Mouse (Mus musculus): ENCODE results near the gene Wars. TPM values are rescaled to one million over a fixed set of nuclear protein-coding genes. Genes with fewer than 3 reads are reported as not detected.
A peak's percentile ranks its signal among the peaks of the same experiment; 100 is the strongest.

Wars gene
- 103 and 104 TPM in 2 replicates for polyA plus RNA-seq (2015; fragmentation: Nextera tagmentation; extraction: Ambion mirVana)

DNA sequence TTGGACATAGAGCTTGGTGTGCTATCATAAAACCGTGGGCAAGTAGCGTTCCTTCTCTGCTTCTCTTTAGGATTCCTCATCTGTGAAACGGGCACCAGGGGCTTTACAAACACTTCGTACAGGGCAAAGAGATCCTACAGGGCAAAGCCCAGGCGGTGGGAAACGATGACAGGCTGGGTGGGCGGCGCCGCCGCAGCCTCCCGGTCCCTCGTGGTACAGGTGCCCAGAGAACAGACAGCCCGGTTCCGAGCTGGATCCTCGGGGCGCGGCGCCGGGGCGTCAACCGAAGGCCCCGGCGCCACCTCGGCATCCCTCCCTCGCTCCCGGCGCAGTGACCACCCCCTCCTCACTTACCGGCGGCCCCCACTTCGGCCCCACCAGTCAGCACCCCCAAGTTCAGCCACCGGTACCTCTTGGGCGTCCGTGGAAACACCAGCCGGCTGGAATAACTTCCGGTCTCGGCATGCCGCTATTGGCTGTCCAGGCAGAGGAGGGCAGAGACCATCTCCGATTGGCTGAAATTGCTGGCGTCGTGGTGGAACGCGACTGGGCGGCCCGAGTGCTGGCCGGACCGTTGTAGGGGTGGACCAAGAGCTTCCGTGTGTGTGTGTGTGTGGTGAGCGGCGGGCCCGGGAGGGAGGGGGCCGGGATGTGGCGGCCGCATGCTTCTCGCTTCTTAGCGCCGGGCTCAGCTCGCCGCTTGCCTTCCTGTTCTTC lies at the start of gene Wars:
Gene Wars, minus strand, starts transcription at position 460 of the 717 bp plus-strand sequence.
- WGBS = under 1% methylated on average over 55 of the region's 58 CpGs
- Histone ChIP-seq H3K4me3 (peak within 1 kb of the TSS; percentile 57), H3K9ac (peak within 1 kb of the TSS; percentile 55), H3K27me3 (replicated peaks) (no peaks in the 10 kb centered on the region), H3K9me3 (no peaks in the 10 kb centered on the region), H3K4me2 (peak within 1 kb of the TSS; percentile 89), H3K36me3 (replicated peaks) (no peaks in the 10 kb centered on the region; the same call in 1 of the 2 replicates), H3K4me1 (peaks cover 24% of the 10 kb centered on the region), H3K27ac (peak within 1 kb of the TSS; percentile 64)
- peak; percentile 99 for ATAC-seq (replicated peaks)

DNA sequence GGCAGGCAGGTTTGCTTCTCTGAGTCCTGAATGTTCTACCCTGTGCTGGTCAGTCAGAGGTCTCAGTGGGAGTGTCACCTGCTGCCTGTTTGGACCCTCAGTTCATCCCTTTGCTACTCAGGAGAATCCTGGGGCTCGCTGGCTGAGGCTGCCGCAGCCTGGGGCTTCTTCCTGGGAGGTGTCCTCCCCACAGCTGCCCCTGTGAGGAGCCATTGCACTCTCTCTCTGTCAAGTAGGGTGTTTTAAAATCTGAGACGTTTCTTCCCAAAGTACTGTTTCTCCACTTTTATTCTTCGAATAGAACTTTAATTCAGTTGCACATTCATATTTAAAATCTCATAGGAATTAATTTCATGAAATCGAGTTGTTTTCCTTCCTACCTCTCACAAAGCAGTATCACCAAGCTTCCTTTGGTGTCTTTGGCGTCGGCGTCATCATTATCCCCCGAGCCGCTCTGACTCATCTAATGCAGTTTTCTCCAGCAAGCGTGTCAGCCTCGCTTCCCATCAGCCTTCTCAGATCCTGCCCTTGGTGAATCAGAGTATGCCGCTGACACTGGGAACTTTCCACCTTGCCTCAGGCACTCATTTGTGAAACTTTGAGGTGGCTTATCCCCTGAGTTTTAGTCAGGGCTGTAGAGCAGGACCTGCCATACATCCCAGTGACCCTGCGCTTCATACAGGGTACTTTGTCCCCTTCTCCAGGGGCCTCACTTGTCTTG lies 48.4 kb upstream of the Wars start:
- H3K36me3 ChIP-seq (replicated peaks) = no peaks in the 10 kb centered on the region
- no peak overlapping the region for H3K4me2 ChIP-seq
- no peaks in the 10 kb centered on the region for H3K9me3 ChIP-seq
- H3K9ac ChIP-seq = no peak overlapping the region
- no peak for ATAC-seq (replicated peaks)
- H3K27ac ChIP-seq = no peak overlapping the region
- no peaks in the 10 kb centered on the region for H3K27me3 ChIP-seq (replicated peaks)
- H3K4me3 ChIP-seq = no peak overlapping the region
- peaks cover 7% of the 10 kb centered on the region for H3K4me1 ChIP-seq
- WGBS = 75% methylated on average over 14 of the region's 14 CpGs

DNA sequence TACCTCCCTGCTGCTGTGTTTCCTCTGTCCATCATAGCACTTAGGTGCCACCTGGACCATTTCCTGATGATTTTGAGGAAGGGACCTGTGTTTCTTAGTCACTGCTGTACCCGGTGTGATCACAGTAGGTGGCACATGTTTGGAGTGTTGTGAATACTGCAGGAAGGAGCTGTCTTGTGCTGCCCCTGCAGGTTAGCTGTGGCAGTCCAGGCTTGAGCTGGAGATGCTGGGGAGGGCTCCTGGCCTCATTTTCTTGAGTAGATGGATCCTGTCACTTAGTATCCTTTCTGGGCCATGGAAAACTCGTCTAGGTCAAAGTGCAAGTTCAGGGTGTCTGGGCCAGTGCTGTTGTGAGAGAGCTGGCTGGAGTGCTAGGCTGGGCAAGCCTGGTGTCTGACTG lies 47.3 kb upstream of the Wars start:
- H3K27me3 ChIP-seq (replicated peaks) = no peaks in the 10 kb centered on the region
- no peaks in the 10 kb centered on the region for H3K36me3 ChIP-seq (replicated peaks)
- no peak overlapping the region for H3K9ac ChIP-seq
- H3K4me3 ChIP-seq = no peak overlapping the region
- H3K9me3 ChIP-seq = no peaks in the 10 kb centered on the region
- no peak overlapping the region for H3K4me2 ChIP-seq
- peaks cover 7% of the 10 kb centered on the region for H3K4me1 ChIP-seq
- H3K27ac ChIP-seq = no peak overlapping the region
- 75% methylated on average over 2 of the region's 2 CpGs for WGBS
- ATAC-seq (replicated peaks) = no peak

DNA sequence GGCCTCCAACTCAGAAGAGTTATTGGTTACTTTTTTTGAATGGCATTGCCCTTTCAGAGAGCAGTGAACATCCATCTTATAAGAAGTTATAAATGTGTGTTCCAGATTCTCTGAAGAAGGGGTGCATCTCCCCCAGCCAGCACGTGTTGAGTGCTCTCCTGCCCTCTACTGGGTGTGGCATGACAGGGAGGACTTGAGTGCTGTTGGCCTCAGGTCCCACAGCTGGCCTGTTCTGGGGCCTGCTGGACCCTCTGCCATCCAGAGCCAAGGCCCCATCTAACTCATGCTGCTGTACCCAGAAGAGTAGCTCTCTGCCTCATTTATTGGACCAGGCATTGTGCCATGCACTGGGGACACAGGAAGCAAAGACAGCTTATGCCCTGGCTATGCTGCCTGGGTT lies 46.3 kb upstream of the Wars start:
- 55% methylated on average over 1 of the region's 1 CpGs for whole genome bisulfite sequencing
- H3K4me2 ChIP-seq = no peak overlapping the region

DNA sequence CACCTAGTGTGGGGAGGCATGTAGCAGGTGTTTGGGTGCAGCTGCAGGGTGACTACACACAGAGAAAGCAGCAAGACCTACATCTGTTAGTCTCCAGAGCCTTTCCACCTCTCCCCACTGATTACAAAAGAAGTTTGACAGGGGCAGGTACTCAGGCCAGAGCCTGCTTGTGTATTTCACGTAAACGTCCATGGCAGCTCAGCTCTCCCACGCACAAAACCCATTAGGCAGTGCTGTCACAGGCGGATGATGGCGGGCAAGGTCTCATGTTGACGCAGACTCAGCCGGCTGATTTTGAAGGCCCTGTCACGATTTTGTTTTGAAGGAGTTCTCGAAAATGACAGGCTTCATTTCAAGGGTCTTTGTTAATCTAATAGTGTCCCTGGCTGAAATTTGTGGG lies 45.3 kb upstream of the Wars start:
- no peak overlapping the region for H3K27ac ChIP-seq
- no peak overlapping the region for H3K4me3 ChIP-seq
- no peaks in the 10 kb centered on the region for H3K9me3 ChIP-seq
- H3K27me3 ChIP-seq (replicated peaks) = no peaks in the 10 kb centered on the region
- H3K36me3 ChIP-seq (replicated peaks) = no peaks in the 10 kb centered on the region
- no peak overlapping the region for H3K4me2 ChIP-seq
- no peak overlapping the region for H3K9ac ChIP-seq
- no peak for ATAC-seq (replicated peaks)
- 53% methylated on average over 9 of the region's 9 CpGs for WGBS
- peaks cover 7% of the 10 kb centered on the region for H3K4me1 ChIP-seq

More for the DNA sequence above, 46.3 kb upstream of the Wars start:
- Histone ChIP-seq H3K27me3 (replicated peaks) (no peaks in the 10 kb centered on the region), H3K4me1 (peaks cover 7% of the 10 kb centered on the region), H3K36me3 (replicated peaks) (no peaks in the 10 kb centered on the region), H3K27ac (no peak overlapping the region), H3K4me3 (no peak overlapping the region), H3K9ac (no peak overlapping the region), H3K9me3 (no peaks in the 10 kb centered on the region)
- no peak for ATAC-seq (replicated peaks)

DNA sequence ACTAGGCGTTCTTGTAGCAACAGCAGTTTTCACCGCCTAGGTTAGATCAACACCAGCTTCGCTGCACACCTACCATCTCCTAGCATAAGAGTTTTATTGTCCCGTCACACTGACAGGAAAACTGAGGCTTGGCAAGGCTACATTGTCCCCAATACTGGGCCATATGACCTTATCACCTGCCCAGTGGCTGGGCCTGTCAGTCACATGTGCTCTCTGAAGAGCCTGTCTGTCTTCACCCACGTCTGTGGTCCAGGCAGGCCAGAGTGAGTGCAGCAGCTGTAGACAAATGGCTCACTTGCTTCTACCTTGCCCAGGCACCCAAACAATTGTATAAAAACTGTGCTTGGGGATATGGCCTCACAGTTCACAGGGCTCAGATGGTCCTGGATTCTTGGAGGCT lies 44.9 kb upstream of the Wars start:
- 88% methylated on average over 5 of the region's 5 CpGs for WGBS
- no peak overlapping the region for H3K9ac ChIP-seq

DNA sequence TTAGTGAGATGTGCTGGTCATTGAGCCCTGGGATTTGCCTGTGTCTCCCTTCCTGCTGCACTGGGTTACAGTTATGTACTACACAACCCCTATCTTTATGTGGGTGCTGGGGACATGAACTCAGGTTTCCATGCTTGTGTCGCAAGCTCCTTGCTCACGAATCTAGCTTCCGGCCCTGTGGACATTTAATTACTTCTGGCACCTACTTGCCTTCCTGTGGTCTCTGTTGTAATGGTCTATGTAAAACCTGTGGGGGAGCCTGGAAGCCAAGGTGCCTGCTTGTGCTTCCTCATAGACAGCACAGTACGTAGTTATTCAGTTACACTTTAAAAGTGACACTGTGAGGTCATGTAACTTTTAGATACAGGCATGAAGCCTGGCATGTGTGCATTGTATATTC lies 43.5 kb upstream of the Wars start:
- WGBS = 92% methylated on average over 4 of the region's 4 CpGs
- Histone ChIP-seq H3K27ac (no peak overlapping the region), H3K4me3 (no peak overlapping the region), H3K9me3 (no peaks in the 10 kb centered on the region), H3K27me3 (replicated peaks) (no peaks in the 10 kb centered on the region), H3K4me1 (peaks cover 7% of the 10 kb centered on the region), H3K36me3 (replicated peaks) (no peaks in the 10 kb centered on the region), H3K9ac (no peak overlapping the region), H3K4me2 (no peak overlapping the region)
- ATAC-seq (replicated peaks) = no peak

More for the DNA sequence above, 44.9 kb upstream of the Wars start:
- ATAC-seq (replicated peaks) = no peak
- no peaks in the 10 kb centered on the region for H3K27me3 ChIP-seq (replicated peaks)
- H3K9me3 ChIP-seq = no peaks in the 10 kb centered on the region
- H3K4me3 ChIP-seq = no peak overlapping the region
- peaks cover 7% of the 10 kb centered on the region for H3K4me1 ChIP-seq
- no peak overlapping the region for H3K4me2 ChIP-seq
- no peaks in the 10 kb centered on the region for H3K36me3 ChIP-seq (replicated peaks)
- H3K27ac ChIP-seq = no peak overlapping the region

DNA sequence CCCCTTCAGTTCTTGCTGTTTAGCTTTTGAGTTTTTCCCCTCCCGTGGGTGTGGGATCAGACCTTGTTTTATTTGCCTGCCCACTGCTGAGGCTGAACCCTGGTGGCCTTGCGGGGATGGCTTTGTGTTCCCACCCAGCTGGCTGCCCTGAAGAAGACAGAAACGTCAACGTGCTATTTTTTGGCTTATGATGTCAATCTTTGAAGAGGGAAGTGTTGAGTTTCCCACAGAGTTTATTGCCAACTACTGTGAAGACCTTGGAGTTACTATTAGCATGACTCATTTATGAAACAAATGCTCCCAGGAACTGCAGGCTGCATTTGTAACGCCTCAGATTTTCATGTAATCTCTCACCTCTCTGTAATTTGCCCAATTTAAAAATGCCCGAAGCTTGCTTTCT lies 42.9 kb upstream of the Wars start:
- 58% methylated on average over 6 of the region's 6 CpGs for WGBS
- peaks cover 7% of the 10 kb centered on the region for H3K4me1 ChIP-seq
- no peak for ATAC-seq (replicated peaks)
- H3K36me3 ChIP-seq (replicated peaks) = no peaks in the 10 kb centered on the region
- H3K4me2 ChIP-seq = no peak overlapping the region
- H3K9ac ChIP-seq = no peak overlapping the region
- H3K4me3 ChIP-seq = no peak overlapping the region
- H3K9me3 ChIP-seq = no peaks in the 10 kb centered on the region
- H3K27me3 ChIP-seq (replicated peaks) = no peaks in the 10 kb centered on the region
- H3K27ac ChIP-seq = no peak overlapping the region

DNA sequence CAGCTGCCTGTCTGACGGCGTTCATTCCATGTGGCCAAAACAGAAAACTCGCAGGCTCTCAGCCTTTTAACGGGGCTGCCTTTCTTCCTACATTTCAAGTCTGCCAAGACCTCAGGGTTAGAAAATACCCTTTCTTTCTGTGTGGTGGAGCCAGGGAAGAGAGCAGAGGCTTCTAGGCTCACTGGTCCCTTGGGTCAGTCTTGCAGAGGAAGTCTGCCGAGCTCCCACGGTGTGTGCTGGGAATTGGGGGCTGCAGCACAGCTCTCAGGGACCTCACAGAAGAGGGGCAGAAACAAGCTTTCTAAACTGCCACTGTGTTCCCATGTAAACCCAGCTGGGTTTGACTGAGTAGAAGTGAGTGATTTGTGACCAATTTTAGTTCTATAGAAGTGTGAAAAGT lies 40.3 kb upstream of the Wars start:
- no peaks in the 10 kb centered on the region for H3K9me3 ChIP-seq
- no peak for ATAC-seq (replicated peaks)

DNA sequence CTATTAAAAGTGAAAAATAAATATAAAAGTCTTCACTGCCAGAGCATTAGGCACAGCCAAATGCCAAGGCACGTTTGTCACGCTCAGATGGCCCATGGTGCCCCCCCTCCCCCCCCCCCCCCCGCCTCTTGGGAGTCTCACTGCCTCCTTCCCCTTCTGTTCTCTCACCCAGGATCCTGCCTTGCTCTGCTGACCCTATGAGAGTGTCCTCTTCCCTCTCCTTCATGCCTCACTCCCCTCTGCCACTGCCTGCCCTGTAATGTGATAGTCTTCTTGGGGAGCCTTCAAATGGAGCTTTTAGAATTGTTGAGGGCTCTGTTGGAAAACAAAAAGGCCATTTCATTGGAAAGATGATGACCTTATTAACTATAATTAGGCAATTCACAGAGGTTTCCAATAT lies 38.1 kb upstream of the Wars start:
- Histone ChIP-seq H3K4me1 (peaks cover 12% of the 10 kb centered on the region), H3K27me3 (replicated peaks) (no peaks in the 10 kb centered on the region), H3K4me3 (no peak overlapping the region), H3K36me3 (replicated peaks) (no peaks in the 10 kb centered on the region), H3K9me3 (no peaks in the 10 kb centered on the region), H3K27ac (no peak overlapping the region), H3K9ac (no peak overlapping the region), H3K4me2 (no peak overlapping the region)
- no peak for ATAC-seq (replicated peaks)
- WGBS = 19% methylated on average over 3 of the region's 3 CpGs

More for the DNA sequence above, 40.3 kb upstream of the Wars start:
- Histone ChIP-seq H3K27me3 (replicated peaks) (no peaks in the 10 kb centered on the region), H3K4me1 (peaks cover 2% of the 10 kb centered on the region), H3K36me3 (replicated peaks) (no peaks in the 10 kb centered on the region), H3K9ac (no peak overlapping the region), H3K4me3 (no peak overlapping the region), H3K27ac (no peak overlapping the region), H3K4me2 (no peak overlapping the region)
- 68% methylated on average over 6 of the region's 6 CpGs for WGBS

DNA sequence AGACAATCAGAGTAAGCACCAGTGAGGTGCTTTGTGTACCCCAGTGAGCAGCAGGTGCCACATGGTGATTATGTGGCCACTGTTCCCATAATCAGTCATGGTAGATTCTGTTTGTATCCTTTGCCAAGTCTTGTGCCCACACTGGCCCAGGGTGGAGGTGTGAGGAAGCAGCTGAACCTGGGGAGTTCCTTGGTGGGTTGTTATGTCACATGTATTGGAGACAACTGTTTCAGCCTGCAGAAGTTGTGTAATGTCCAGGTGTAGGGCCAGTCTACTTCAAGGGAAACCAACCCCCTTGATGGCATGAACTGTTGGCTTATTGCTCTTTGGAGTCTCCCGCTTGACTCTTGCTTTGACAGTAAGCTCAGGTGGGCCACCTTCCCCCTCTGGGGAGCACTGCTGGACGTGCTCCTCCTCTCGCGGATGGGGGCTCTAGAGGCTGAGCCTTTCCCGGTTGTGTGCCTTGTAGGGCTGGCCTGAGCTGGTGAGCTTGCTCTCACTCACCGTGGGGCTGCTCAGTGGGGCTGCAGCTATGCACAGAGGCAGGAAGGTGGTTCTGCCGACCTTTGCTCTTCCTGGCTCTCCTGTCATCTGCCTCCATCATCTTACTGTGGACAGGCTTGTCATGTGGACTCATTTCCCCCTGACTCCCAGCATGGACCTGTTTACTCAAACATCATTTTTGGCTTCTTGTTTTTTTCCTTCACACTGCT lies 37.5 kb upstream of the Wars start:
- Histone ChIP-seq H3K27ac (no peak overlapping the region), H3K36me3 (replicated peaks) (no peaks in the 10 kb centered on the region), H3K4me1 (peaks cover 17% of the 10 kb centered on the region), H3K27me3 (replicated peaks) (no peaks in the 10 kb centered on the region), H3K4me2 (no peak overlapping the region), H3K4me3 (no peak overlapping the region), H3K9me3 (no peaks in the 10 kb centered on the region), H3K9ac (no peak overlapping the region)
- no peak for ATAC-seq (replicated peaks)
- 60% methylated on average over 7 of the region's 7 CpGs for WGBS

DNA sequence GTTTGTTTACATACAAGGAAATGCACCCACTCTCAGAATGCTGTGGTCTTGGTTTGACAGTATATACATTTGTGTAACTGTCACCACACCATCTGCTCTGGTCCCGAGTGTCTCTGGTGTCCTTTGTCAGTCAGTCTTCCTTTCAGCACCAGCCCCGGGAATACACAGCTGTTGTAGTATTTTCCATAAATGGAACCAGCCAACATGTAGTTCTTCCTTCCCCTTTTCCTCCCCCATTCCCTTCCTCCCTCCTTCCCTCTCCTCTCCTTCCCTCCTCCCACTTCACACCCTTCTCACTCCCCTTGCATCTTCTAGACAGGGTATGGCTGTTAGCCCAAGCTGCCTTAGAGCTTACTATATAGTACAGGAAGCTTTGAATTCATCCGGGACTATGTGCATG lies 35.5 kb upstream of the Wars start:
- H3K9ac ChIP-seq = no peak overlapping the region
- no peak overlapping the region for H3K27ac ChIP-seq
- no peak for ATAC-seq (replicated peaks)
- 70% methylated on average over 3 of the region's 3 CpGs for WGBS
- no peak overlapping the region for H3K4me2 ChIP-seq
- peaks cover 21% of the 10 kb centered on the region for H3K4me1 ChIP-seq
- no peaks in the 10 kb centered on the region for H3K27me3 ChIP-seq (replicated peaks)
- no peaks in the 10 kb centered on the region for H3K9me3 ChIP-seq
- H3K36me3 ChIP-seq (replicated peaks) = no peaks in the 10 kb centered on the region
- H3K4me3 ChIP-seq = no peak overlapping the region

Data from midbrain, embryonic 15.5 days (tissue).